Mouse (Mus musculus) MEL (cell line): ENCODE data around the gene Fgf12. TPM values are rescaled to one million over a fixed set of nuclear protein-coding genes. Genes with fewer than 3 reads are reported as not detected.

ENCODE experiments used
- DNase-seq: peaks from one replicate; pipeline ENCODE4 v3.0.0; 2011; ENCODE audit warnings: low read depth, low spot score
- H3K27ac ChIP-seq: 2 replicates; pipeline ENCODE4 v1.5.1; 2012; ENCODE audit warnings: low read depth, mild to moderate bottlenecking, control low read depth, low read length, moderate library complexity; ENCODE audit not compliant: control insufficient read depth
- H3K27me3 ChIP-seq, 2 experiments: fragments of 150-350 bp in 1 of 2; sonication (generic) in 1 of 2; 2 replicates each; pipeline ENCODE4 v1.6.1; 2012; ENCODE audit warnings: low read length in 2 of 2, mild to moderate bottlenecking in 2 of 2, improper control_type of control experiment in 1 of 2, moderate library complexity in 1 of 2; ENCODE audit not compliant: insufficient read depth in 2 of 2, control insufficient read depth in 1 of 2
- H3K36me3 ChIP-seq, 2 experiments: 2 replicates each; pipeline ENCODE4 v1.6.1; 2012 to 2014; ENCODE audit warnings: low read length in 2 of 2, improper control_type of control experiment in 1 of 2, inconsistent platforms in 1 of 2, mild to moderate bottlenecking in 1 of 2; ENCODE audit not compliant: insufficient read depth in 2 of 2, control insufficient read depth in 1 of 2
- H3K4me1 ChIP-seq, 2 experiments: fragments of 150-350 bp in 1 of 2; sonication (generic) in 1 of 2; 2 replicates each; pipeline ENCODE4 v1.6.1; 2012; ENCODE audit warnings: low read length in 2 of 2, improper control_type of control experiment in 1 of 2, mild to moderate bottlenecking in 1 of 2; ENCODE audit not compliant: insufficient read depth in 2 of 2, control insufficient read depth in 1 of 2
- H3K4me3 ChIP-seq, 2 experiments: fragments of 150-350 bp in 1 of 2; sonication (generic) in 1 of 2; 2 replicates each; pipeline ENCODE4 v1.5.1; 2012; ENCODE audit warnings: low read depth in 2 of 2, low read length in 2 of 2, mild to moderate bottlenecking in 2 of 2, moderate library complexity in 2 of 2, control low read depth in 1 of 2, improper control_type of control experiment in 1 of 2; ENCODE audit not compliant: control insufficient read depth in 1 of 2, insufficient read depth in 1 of 2
- H3K79me2 ChIP-seq: 2 replicates; pipeline ENCODE4 v1.6.1; 2012; ENCODE audit warnings: mild to moderate bottlenecking, low read length, moderate library complexity; ENCODE audit not compliant: control insufficient read depth, poor library complexity, insufficient read depth
- H3K9ac ChIP-seq: 2 replicates; pipeline ENCODE4 v1.6.1; 2012; ENCODE audit warnings: low read depth, mild to moderate bottlenecking, control low read depth, low read length, moderate library complexity; ENCODE audit not compliant: control insufficient read depth, poor library complexity, severe bottlenecking
- H3K9me3 ChIP-seq: fragments of 150-350 bp; sonication (generic); replicated peaks from 2 replicates; pipeline ENCODE4 v1.6.1; 2012; ENCODE audit warnings: mild to moderate bottlenecking, low read length, improper control_type of control experiment, moderate library complexity; ENCODE audit not compliant: insufficient read depth
- BHLHE40 ChIP-seq: IDR thresholded peaks from 2 replicates; pipeline ENCODE4 v1.6.1; 2012; ENCODE audit warnings: low read depth, mild to moderate bottlenecking, inconsistent platforms, low read length, improper control_type of control experiment, borderline replicate concordance
- CHD2 ChIP-seq: IDR thresholded peaks from 2 replicates; pipeline ENCODE4 v1.6.1; 2011; ENCODE audit warnings: low read length, improper control_type of control experiment
- CTCF ChIP-seq, 3 experiments: IDR thresholded peaks in 2 of 3; conservative IDR thresholded peaks in 1 of 3; 2 replicates each; pipeline ENCODE4 v1.5.1; 2011 to 2012; ENCODE audit warnings: low read length in 3 of 3, low read depth in 2 of 3, mild to moderate bottlenecking in 2 of 3, improper control_type of control experiment in 1 of 3, inconsistent platforms in 1 of 3, mixed read lengths in 1 of 3, moderate library complexity in 1 of 3; ENCODE audit not compliant: control insufficient read depth in 1 of 3, insufficient read depth in 1 of 3, poor library complexity in 1 of 3, severe bottlenecking in 1 of 3
- ELF1 ChIP-seq: IDR thresholded peaks from 2 replicates; pipeline ENCODE4 v1.6.1; 2014; ENCODE audit warnings: low read depth, mild to moderate bottlenecking, inconsistent platforms, low read length, improper control_type of control experiment, moderate library complexity
- GABPA ChIP-seq: IDR thresholded peaks from 2 replicates; pipeline ENCODE4 v1.6.1; 2012; ENCODE audit warnings: low read depth, mild to moderate bottlenecking, inconsistent platforms, low read length, improper control_type of control experiment, moderate library complexity
- HCFC1 ChIP-seq: IDR thresholded peaks from 2 replicates; pipeline ENCODE4 v1.6.1; 2012; ENCODE audit warnings: low read depth, mild to moderate bottlenecking, inconsistent platforms, low read length, improper control_type of control experiment, moderate library complexity
- JUND ChIP-seq: IDR thresholded peaks from 2 replicates; pipeline ENCODE4 v1.6.1; 2011; ENCODE audit warnings: low read depth, mild to moderate bottlenecking, improper control_type of control experiment, low read length
- MYB ChIP-seq: IDR thresholded peaks from 2 replicates; pipeline ENCODE4 v1.6.1; 2011; ENCODE audit warnings: mild to moderate bottlenecking, low read depth, low read length, improper control_type of control experiment
- NRF1 ChIP-seq: IDR thresholded peaks from 2 replicates; pipeline ENCODE4 v1.6.1; 2014; ENCODE audit warnings: low read depth, mild to moderate bottlenecking, inconsistent platforms, low read length, improper control_type of control experiment, moderate library complexity; ENCODE audit not compliant: poor library complexity, insufficient read depth, severe bottlenecking
- RAD21 ChIP-seq: IDR thresholded peaks from 2 replicates; pipeline ENCODE4 v1.6.1; 2011; ENCODE audit warnings: mild to moderate bottlenecking, low read depth, low read length, improper control_type of control experiment
- RCOR1 ChIP-seq: IDR thresholded peaks from 2 replicates; pipeline ENCODE4 v1.6.1; 2012; ENCODE audit warnings: low read depth, mild to moderate bottlenecking, inconsistent platforms, low read length, improper control_type of control experiment
- SIN3A ChIP-seq: IDR thresholded peaks from 2 replicates; pipeline ENCODE4 v1.6.1; 2012; ENCODE audit warnings: low read length, improper control_type of control experiment, inconsistent platforms
- TBP ChIP-seq: IDR thresholded peaks from 2 replicates; pipeline ENCODE4 v1.8.0; 2011; ENCODE audit warnings: low read depth, low read length, improper control_type of control experiment
- UBTF ChIP-seq: IDR thresholded peaks from 2 replicates; pipeline ENCODE4 v1.6.1; 2012; ENCODE audit warnings: low read depth, mild to moderate bottlenecking, inconsistent platforms, low read length, improper control_type of control experiment, moderate library complexity, borderline replicate concordance; ENCODE audit not compliant: insufficient read depth
- USF1 ChIP-seq: IDR thresholded peaks from 2 replicates; pipeline ENCODE4 v1.6.1; 2014; ENCODE audit warnings: low read depth, mild to moderate bottlenecking, inconsistent platforms, low read length, improper control_type of control experiment, moderate library complexity
- polyA plus RNA-seq, 2 experiments: library from polyadenylated mRNA; stranded (reverse) in 1 of 2; unstranded in 1 of 2; fragments of >175 nt in 1 of 2; fragments of >200 nt in 1 of 2; gene quantifications; 2 replicates each; pipeline versions ENCODE4 v1.2.1 to v1.2.4; 2012; ENCODE audit warnings: low replicate concordance in 2 of 2, low read depth in 1 of 2; ENCODE audit not compliant: insufficient read length in 2 of 2, insufficient read depth in 1 of 2, missing spikeins in 1 of 2
- total RNA-seq: library from RNA; depleted of rRNA; stranded (reverse); fragments of 300-350 nt; gene quantifications from 2 replicates; pipeline ENCODE4 v1.2.3, GENCODE M21; 2012

Gene Fgf12
- total and polyA plus RNA-seq, 3 experiments: not detected

GRCm38 (mm10) chr16:28668815-28669347 is 84.0 kb downstream of the Fgf12 start:
- TF ChIP-seq GABPA (no peak), MYB (no peak), UBTF (no peak), ELF1 (no peak), CTCF (IDR thresholded peaks at IDR 0.05 in 2 of 3, conservative IDR thresholded peaks at IDR 0.05 in 1 of 3; ENCODE audit: control insufficient read depth in 1 of 3, insufficient read depth in 1 of 3, low read depth in 2 of 3, low read length in 3 of 3, poor library complexity in 1 of 3, severe bottlenecking in 1 of 3) (no peak), SIN3A (no peak), NRF1 (no peak)
- no peaks in the 10 kb centered on the region for H3K36me3 ChIP-seq
- H3K4me3 ChIP-seq: no peak overlapping the region
- no peaks in the 10 kb centered on the region for H3K9me3 ChIP-seq
- no peak overlapping the region for H3K27ac ChIP-seq
- H3K27me3 ChIP-seq: no peaks in the 10 kb centered on the region
- H3K9ac ChIP-seq: no peak overlapping the region
- no peaks in the 10 kb centered on the region for H3K79me2 ChIP-seq
- H3K4me1 ChIP-seq: no peaks in the 10 kb centered on the region
- no peak for DNase-seq

- Histone ChIP-seq H3K27ac (no peak overlapping the region), H3K36me3 (no peaks in the 10 kb centered on the region), H3K9ac (no peak overlapping the region), H3K9me3 (no peaks in the 10 kb centered on the region), H3K27me3 (no peaks in the 10 kb centered on the region), H3K4me3 (no peak overlapping the region), H3K4me1 (no peaks in the 10 kb centered on the region), H3K79me2 (no peaks in the 10 kb centered on the region)
- no peak for TF ChIP-seq RAD21
- no peak for TF ChIP-seq BHLHE40
- no peak for TF ChIP-seq MYB
- no peak for TF ChIP-seq ELF1
- no peak for TF ChIP-seq HCFC1
- no peak for TF ChIP-seq TBP
- no peak for TF ChIP-seq GABPA
- TF ChIP-seq USF1: no peak
- TF ChIP-seq JUND: no peak
- TF ChIP-seq CHD2: no peak
- TF ChIP-seq RCOR1: no peak
- no peak for TF ChIP-seq SIN3A
- no peak for DNase-seq
Observed at GRCm38 (mm10) chr16:28652640-28653039, 100.2 kb downstream of the Fgf12 start.
